Mouse (Mus musculus): ENCODE data around the gene Pcsk5. TPM values are rescaled to one million over a fixed set of nuclear protein-coding genes. Genes with fewer than 3 reads are reported as not detected.

The Pcsk5 gene
- total RNA-seq, 2 experiments from 2014 or later = not detected

- no peak for ATAC-seq (ENCODE audit: poor library complexity, severe bottlenecking)
Observed at GRCm38 (mm10) chr19:17745380-17745779, 92.1 kb downstream of the Pcsk5 start.

- ATAC-seq (ENCODE audit: poor library complexity, severe bottlenecking) = no peak
Observed at GRCm38 (mm10) chr19:17744474-17745069, 92.9 kb downstream of the Pcsk5 start.

GRCm38 (mm10) chr19:17741465-17741864 lies 96.0 kb downstream of the Pcsk5 start:
- ATAC-seq (ENCODE audit: poor library complexity, severe bottlenecking) = no peak

- ATAC-seq (ENCODE audit: poor library complexity, severe bottlenecking) = no peak
Observed at GRCm38 (mm10) chr19:17732676-17733277, 104.7 kb downstream of the Pcsk5 start.

GRCm38 (mm10) chr19:17717066-17717465 lies 120.4 kb downstream of the Pcsk5 start:
- no peak for ATAC-seq (ENCODE audit: poor library complexity, severe bottlenecking)

- no peak for ATAC-seq (ENCODE audit: poor library complexity, severe bottlenecking)
Observed at GRCm38 (mm10) chr19:17715281-17715955, 122.0 kb downstream of the Pcsk5 start.

- no peak for ATAC-seq (ENCODE audit: poor library complexity, severe bottlenecking)
Observed at GRCm38 (mm10) chr19:17691626-17692025, 145.8 kb downstream of the Pcsk5 start.

GRCm38 (mm10) chr19:17678371-17678770 lies 159.1 kb downstream of the Pcsk5 start:
- ATAC-seq (ENCODE audit: poor library complexity, severe bottlenecking) = no peak

- no peak for ATAC-seq (ENCODE audit: poor library complexity, severe bottlenecking)
Observed at GRCm38 (mm10) chr19:17662676-17663075, 174.8 kb downstream of the Pcsk5 start.

GRCm38 (mm10) chr19:17662271-17662670 lies 175.2 kb downstream of the Pcsk5 start:
- ATAC-seq (ENCODE audit: poor library complexity, severe bottlenecking) = no peak

GRCm38 (mm10) chr19:17659321-17659720 lies 178.1 kb downstream of the Pcsk5 start:
- no peak for ATAC-seq (ENCODE audit: poor library complexity, severe bottlenecking)

GRCm38 (mm10) chr19:17650831-17651502 lies 186.5 kb downstream of the Pcsk5 start:
- no peak for ATAC-seq (ENCODE audit: poor library complexity, severe bottlenecking)

- no peak for ATAC-seq (ENCODE audit: poor library complexity, severe bottlenecking)
Observed at GRCm38 (mm10) chr19:17649967-17650366, 187.5 kb downstream of the Pcsk5 start.

- ATAC-seq (ENCODE audit: poor library complexity, severe bottlenecking) = no peak
Observed at GRCm38 (mm10) chr19:17643128-17643797, 194.2 kb downstream of the Pcsk5 start.

- no peak for ATAC-seq (ENCODE audit: poor library complexity, severe bottlenecking)
Observed at GRCm38 (mm10) chr19:17635984-17636383, 201.4 kb downstream of the Pcsk5 start.

- no peak for ATAC-seq (ENCODE audit: poor library complexity, severe bottlenecking)
Observed at GRCm38 (mm10) chr19:17615646-17616045, 221.8 kb downstream of the Pcsk5 start.

- no peak for ATAC-seq (ENCODE audit: poor library complexity, severe bottlenecking)
Observed at GRCm38 (mm10) chr19:17606510-17606909, 230.9 kb downstream of the Pcsk5 start.

- ATAC-seq (ENCODE audit: poor library complexity, severe bottlenecking) = no peak
Observed at GRCm38 (mm10) chr19:17606093-17606492, 231.3 kb downstream of the Pcsk5 start.

GRCm38 (mm10) chr19:17603322-17603721 lies 234.1 kb downstream of the Pcsk5 start:
- no peak for ATAC-seq (ENCODE audit: poor library complexity, severe bottlenecking)

GRCm38 (mm10) chr19:17600347-17600746 lies 237.1 kb downstream of the Pcsk5 start:
- no peak for ATAC-seq (ENCODE audit: poor library complexity, severe bottlenecking)

- no peak for ATAC-seq (ENCODE audit: poor library complexity, severe bottlenecking)
Observed at GRCm38 (mm10) chr19:17592790-17593189, 244.6 kb downstream of the Pcsk5 start.

Measured in megakaryocyte, adult 5-6 weeks (primary cell).